Mouse (Mus musculus): ENCODE data around the gene Prkci.

GRCm38 (mm10) chr3:30995899-30996687 is 546 bp downstream of the Prkci start:
- TF ChIP-seq TAL1 (IDR thresholded peaks at IDR 0.05; ENCODE audit: low read length), result no peak
- TF ChIP-seq GATA1 (IDR thresholded peaks at IDR 0.05; ENCODE audit: low read length), result no peak

Data from erythroblast, embryonic 14.5 days (primary cell).